ENCODE assay signal across 11 mouse cellular contexts in the genomic region with DNA sequence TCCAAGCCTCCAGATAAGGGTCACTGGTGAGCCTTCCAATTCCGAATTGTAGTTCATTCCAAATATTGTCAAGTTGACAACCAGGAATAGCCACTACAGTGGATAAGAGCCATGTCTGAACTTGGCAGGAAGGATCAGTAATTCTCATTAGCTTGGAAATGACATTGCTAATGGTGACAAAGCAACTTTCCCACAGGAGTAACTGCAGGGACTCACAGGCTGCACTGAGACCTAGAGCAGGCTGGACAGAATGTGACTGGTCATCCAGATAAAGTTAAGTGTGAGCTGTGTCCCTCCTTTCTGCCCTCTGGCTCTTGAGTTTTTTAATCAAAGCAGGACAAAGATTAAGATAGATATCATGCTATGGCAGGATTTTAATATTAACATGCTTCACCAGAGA. TPM values are rescaled to one million over a fixed set of nuclear protein-coding genes. Genes with fewer than 3 reads are reported as not detected.
DNase-seq lines count a peak whose midpoint lies in the region; ATAC-seq and TF ChIP-seq lines count a peak whose summit lies in the region.
"Not testable (repeated sequence)": the region's sequence is repeated elsewhere in the genome, so short reads cannot be mapped to it uniquely, and the experiment has no call there.
"Had no signal": no experiment of that assay in that cellular context is flagged by ENCODE, and none has a peak within 500 bp of the region (broad histone marks: within the 10 kb centered on the region; RNA-seq: fewer than 3 reads in every experiment).

No protein-coding gene starts in this region.

- not testable (repeated sequence) for H3K4me3 ChIP-seq in intestine, embryonic 16.5 days (ENCODE audit: low read length); intestine, postnatal 0 days (ENCODE audit: low read depth, low read length); stomach, postnatal 0 days (ENCODE audit: low read depth, low read length)

- H3K27ac ChIP-seq in intestine, embryonic 16.5 days (ENCODE audit: low read length); intestine, postnatal 0 days (ENCODE audit: low read depth, low read length): not testable (repeated sequence)
- peak overlapping the region; percentile 30; the same call in 1 of the 2 replicates for H3K27ac ChIP-seq in stomach, postnatal 0 days (replicated peaks)

- not testable (repeated sequence) for H3K4me1 ChIP-seq in intestine, embryonic 16.5 days (ENCODE audit: control insufficient read depth, insufficient read depth, low read length); intestine, postnatal 0 days (replicated peaks; ENCODE audit: control insufficient read depth, insufficient read depth, low read length); stomach, postnatal 0 days (replicated peaks; ENCODE audit: control insufficient read depth, insufficient read depth)

- not testable (repeated sequence) for DNase-seq in Patski (ENCODE audit: low read depth, low spot score); stomach, postnatal 0 days (ENCODE audit: low spot score)

- CTCF ChIA-PET in Patski (lab: Charles Lee), result not testable (repeated sequence)

- H3K4me2 ChIP-seq in intestine, embryonic 16.5 days (ENCODE audit: low read depth, low read length); intestine, postnatal 0 days (replicated peaks; ENCODE audit: low read depth); stomach, postnatal 0 days (replicated peaks; ENCODE audit: low read depth): not testable (repeated sequence)

- H3K27me3 ChIP-seq in Patski; intestine, embryonic 16.5 days (replicated peaks; ENCODE audit: control insufficient read depth, insufficient read depth, low read length); intestine, postnatal 0 days (replicated peaks; ENCODE audit: control insufficient read depth, insufficient read depth, low read length); stomach, postnatal 0 days (ENCODE audit: control insufficient read depth, insufficient read depth, low read length): not testable (repeated sequence)

- TF ChIP-seq CTCF in Patski (IDR thresholded peaks at IDR 0.05); intestine, postnatal 0 days (IDR thresholded peaks at IDR 0.05; ENCODE audit: low read depth); stomach, postnatal 0 days (IDR thresholded peaks at IDR 0.05; ENCODE audit: low read depth): not testable (repeated sequence)

- TF ChIP-seq EP300 in stomach, postnatal 0 days (optimal IDR thresholded peaks at IDR 0.05), result not testable (repeated sequence)

- POLR2A ChIA-PET in Patski (lab: Charles Lee), result not testable (repeated sequence)

- not testable (repeated sequence) for H3K36me3 ChIP-seq in intestine, embryonic 16.5 days (ENCODE audit: control insufficient read depth, insufficient read depth, low read length); intestine, postnatal 0 days (ENCODE audit: control insufficient read depth, insufficient read depth); stomach, postnatal 0 days (ENCODE audit: control insufficient read depth, insufficient read depth, low read length)

- WGBS in intestine, embryonic 16.5 days, result 77% methylated on average over 1 of the region's 1 CpGs
- 57% methylated on average over 1 of the region's 1 CpGs for WGBS in intestine, postnatal 0 days
- WGBS in stomach, postnatal 0 days, result 47% methylated on average over 1 of the region's 1 CpGs

- not testable (repeated sequence) for H3K9ac ChIP-seq in intestine, embryonic 16.5 days (ENCODE audit: low read depth, low read length); intestine, postnatal 0 days (ENCODE audit: low read depth, low read length); stomach, postnatal 0 days (ENCODE audit: low read length)

- not testable (repeated sequence) for H3K9me3 ChIP-seq in intestine, embryonic 16.5 days (ENCODE audit: control insufficient read depth, low read length); intestine, postnatal 0 days (ENCODE audit: control insufficient read depth); stomach, postnatal 0 days (ENCODE audit: control insufficient read depth, low read length)

- in situ Hi-C loops in Patski (cut with MboI; ENCODE audit: low pct_unique_long_range_greater_than_20kb), result not testable (repeated sequence)

- ATAC-seq in Patski, result peak; percentile 69
- ATAC-seq in intestine, embryonic 16.5 days, result peak; percentile 53
- peak; percentile 80 for ATAC-seq in intestine, postnatal 0 days
- peak; percentile 80 for ATAC-seq in stomach, postnatal 0 days (ENCODE audit: low FRiP score, low TSS enrichment)

RNA-seq across cellular contexts. Expression of gene Gm10639, which starts 0.7 kb away (rescaled TPM):
- 0.26 TPM for polyA plus RNA-seq in Patski (2021)
- 0.93 and 0.95 TPM in 2 replicates for polyA plus RNA-seq in intestine, embryonic 16.5 days (2015; fragmentation: Nextera tagmentation; extraction: Ambion mirVana)
- polyA plus RNA-seq in intestine, postnatal 0 days (2015; fragmentation: Nextera tagmentation; extraction: Ambion mirVana), result 0.69 and 0.70 TPM in 2 replicates
- polyA plus RNA-seq in stomach, postnatal 0 days (2015; fragmentation: Nextera tagmentation; extraction: Ambion mirVana), result 5.1 and 5.8 TPM in 2 replicates
- polyA plus RNA-seq: activated CD4-positive, CD25-positive, alpha-beta regulatory T cell, adult 4 months; adrenal gland, adult 2 months; brain, embryonic 14.5 days; CD4-positive, CD25-positive, alpha-beta regulatory T cell, adult 4 months; cerebellum, adult 2 months; G1E had no signal

RNA-seq across cellular contexts. Expression of gene Omt2a, which starts 25.5 kb away (rescaled TPM):
- not detected for polyA plus RNA-seq in Patski (2021)
- not detected in 2 replicates for polyA plus RNA-seq in intestine, embryonic 16.5 days (2015; fragmentation: Nextera tagmentation; extraction: Ambion mirVana)
- not detected in 2 replicates for polyA plus RNA-seq in intestine, postnatal 0 days (2015; fragmentation: Nextera tagmentation; extraction: Ambion mirVana)
- not detected in 2 replicates for polyA plus RNA-seq in stomach, postnatal 0 days (2015; fragmentation: Nextera tagmentation; extraction: Ambion mirVana)
- polyA plus RNA-seq: activated CD4-positive, CD25-positive, alpha-beta regulatory T cell, adult 4 months; adrenal gland, adult 2 months; brain, embryonic 14.5 days; C2C12; CD4-positive, CD25-positive, alpha-beta regulatory T cell, adult 4 months; cerebellum, adult 2 months; G1E had no signal

RNA-seq across cellular contexts. Expression of gene Gm3776, which starts 32.1 kb away (rescaled TPM):
- 0.51 TPM for polyA plus RNA-seq in Patski (2021)
- polyA plus RNA-seq in intestine, embryonic 16.5 days (2015; fragmentation: Nextera tagmentation; extraction: Ambion mirVana), result 73.4 and 80.7 TPM in 2 replicates
- 66.1 and 82.0 TPM in 2 replicates for polyA plus RNA-seq in intestine, postnatal 0 days (2015; fragmentation: Nextera tagmentation; extraction: Ambion mirVana)
- 929 and 937 TPM in 2 replicates for polyA plus RNA-seq in stomach, postnatal 0 days (2015; fragmentation: Nextera tagmentation; extraction: Ambion mirVana)
- polyA plus RNA-seq: activated CD4-positive, CD25-positive, alpha-beta regulatory T cell, adult 4 months; adrenal gland, adult 2 months; brain, embryonic 14.5 days; CD4-positive, CD25-positive, alpha-beta regulatory T cell, adult 4 months; cerebellum, adult 2 months; G1E had no signal

RNA-seq across cellular contexts. Expression of gene Omt2b, which starts 38.3 kb away (rescaled TPM):
- not detected for polyA plus RNA-seq in Patski (2021)
- polyA plus RNA-seq in intestine, embryonic 16.5 days (2015; fragmentation: Nextera tagmentation; extraction: Ambion mirVana), result not detected in 2 replicates
- not detected in 2 replicates for polyA plus RNA-seq in intestine, postnatal 0 days (2015; fragmentation: Nextera tagmentation; extraction: Ambion mirVana)
- polyA plus RNA-seq in stomach, postnatal 0 days (2015; fragmentation: Nextera tagmentation; extraction: Ambion mirVana), result not detected in 2 replicates
- polyA plus RNA-seq: activated CD4-positive, CD25-positive, alpha-beta regulatory T cell, adult 4 months; adrenal gland, adult 2 months; brain, embryonic 14.5 days; C2C12; CD4-positive, CD25-positive, alpha-beta regulatory T cell, adult 4 months; cerebellum, adult 2 months had no signal

RNA-seq across cellular contexts. Expression of gene Gsta1, which starts 58.6 kb away (rescaled TPM):
- polyA plus RNA-seq in Patski (2021), result 1.8 TPM
- 94.1 and 98.3 TPM in 2 replicates for polyA plus RNA-seq in intestine, embryonic 16.5 days (2015; fragmentation: Nextera tagmentation; extraction: Ambion mirVana)
- 94.0 and 129 TPM in 2 replicates for polyA plus RNA-seq in intestine, postnatal 0 days (2015; fragmentation: Nextera tagmentation; extraction: Ambion mirVana)
- polyA plus RNA-seq in stomach, postnatal 0 days (2015; fragmentation: Nextera tagmentation; extraction: Ambion mirVana), result 1,326 and 1,348 TPM in 2 replicates
- polyA plus RNA-seq: activated CD4-positive, CD25-positive, alpha-beta regulatory T cell, adult 4 months; adrenal gland, adult 2 months; brain, embryonic 14.5 days; CD4-positive, CD25-positive, alpha-beta regulatory T cell, adult 4 months; cerebellum, adult 2 months; G1E had no signal

Comparison
In these comparisons a context has a peak if more than half of its experiments do, and no peak if none do; other contexts are left out.
1. RNA of gene Gm3776, which starts 32.1 kb away (polyA plus RNA-seq): 929 to 937 TPM in stomach, postnatal 0 days, 73.4 to 80.7 TPM in intestine, embryonic 16.5 days and 66.1 to 82.0 TPM in intestine, postnatal 0 days; 0.51 TPM in Patski (single experiment); every median in the first group is over 10 times any median in the second.
2. Peak in every context shown above with its lines, with median percentiles within 50 percentile points of each other: ATAC-seq.